Mouse (Mus musculus) neural tube, embryonic 14.5 days (tissue): ENCODE results near the gene 2410004B18Rik. TPM values are rescaled to one million over a fixed set of nuclear protein-coding genes. Genes with fewer than 3 reads are reported as not detected.
A peak's percentile ranks its signal among the peaks of the same experiment; 100 is the strongest.

ENCODE experiments used
- ATAC-seq: fragments of 200-750 bp; cut with Nextera tagmentation; 2 replicates; pipeline ENCODE4 v1.8.0; 2017; ENCODE audit warnings: low read depth, mild to moderate bottlenecking, moderate TSS enrichment, moderate library complexity
- H3K27ac ChIP-seq: fragments of 300-500 bp; sonication (generic); 2 replicates; pipeline ENCODE4 v1.5.1; 2014; ENCODE audit warnings: low read depth, mild to moderate bottlenecking, control low read depth, low read length, moderate library complexity, mixed read lengths
- H3K27me3 ChIP-seq: fragments of 300-500 bp; sonication (generic); 2 replicates; pipeline ENCODE4 v1.6.1; 2014; ENCODE audit warnings: low read length; ENCODE audit not compliant: control insufficient read depth, insufficient read depth
- H3K36me3 ChIP-seq: fragments of 300-500 bp; sonication (generic); 2 replicates; pipeline ENCODE4 v1.6.1; 2014; ENCODE audit warnings: low read length, mixed read lengths; ENCODE audit not compliant: control insufficient read depth, insufficient read depth
- H3K4me1 ChIP-seq: fragments of 300-500 bp; sonication (generic); 2 replicates; pipeline ENCODE4 v1.6.1; 2014; ENCODE audit warnings: low read length; ENCODE audit not compliant: control insufficient read depth, insufficient read depth
- H3K4me2 ChIP-seq: fragments of 300-500 bp; sonication (generic); 2 replicates; pipeline ENCODE4 v1.6.1; 2014; ENCODE audit warnings: mild to moderate bottlenecking, low read depth, low read length, control low read depth
- H3K4me3 ChIP-seq: fragments of 300-500 bp; sonication (generic); 2 replicates; pipeline ENCODE4 v1.5.1; 2014; ENCODE audit warnings: low read depth, low read length, control low read depth, mixed read lengths
- H3K9ac ChIP-seq: fragments of 300-500 bp; sonication (generic); replicated peaks from 2 replicates; pipeline ENCODE4 v1.6.1; 2014; ENCODE audit warnings: low read depth, mild to moderate bottlenecking, control low read depth, low read length, mixed read lengths
- H3K9me3 ChIP-seq: fragments of 300-500 bp; sonication (generic); 2 replicates; pipeline ENCODE4 v1.6.1; 2016; ENCODE audit warnings: low read length; ENCODE audit not compliant: control insufficient read depth
- WGBS: fragments of 180-500 bp; shearing (Covaris S2); extraction: QIAGEN DNeasy Blood & Tissue Kit; methylation state at CpG from one replicate; pipeline ENCODE4 v1.1.7; 2014; 5-methylcytosine and 5-hydroxymethylcytosine counted together
- polyA plus RNA-seq: library from polyadenylated mRNA; unstranded; fragments of >200 nt; fragmentation: Nextera tagmentation; extraction: Ambion mirVana; gene quantifications from 2 replicates; pipeline ENCODE4 v1.2.1, GENCODE M21; 2014

2410004B18Rik gene
- polyA plus RNA-seq, 1 experiment from 2014 or later: 78.1 TPM

DNA sequence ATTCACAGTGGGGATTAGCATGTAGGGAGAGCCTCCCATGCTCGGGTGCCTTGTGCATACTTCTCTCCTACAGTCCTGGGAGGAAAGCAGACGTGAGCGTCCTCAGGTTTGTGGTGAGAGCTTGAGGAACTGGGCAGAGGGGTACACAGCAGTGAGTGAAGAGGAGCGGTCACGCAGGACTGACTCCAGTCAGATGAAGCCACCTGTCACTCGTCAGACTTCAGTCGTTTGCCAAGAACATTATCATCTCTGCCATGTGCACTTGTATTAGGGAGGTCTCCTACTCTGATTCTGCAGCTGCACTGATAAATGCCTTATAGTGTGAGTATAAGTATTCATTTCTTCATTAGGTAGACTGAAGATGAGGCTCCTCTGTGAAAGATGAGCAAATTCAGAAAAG lies 6.5 kb downstream of the 2410004B18Rik start:
- WGBS: 89% methylated on average over 7 of the region's 7 CpGs
- Histone ChIP-seq H3K27ac (no peak overlapping the region), H3K9me3 (no peaks in the 10 kb centered on the region), H3K4me3 (no peak overlapping the region), H3K27me3 (no peaks in the 10 kb centered on the region), H3K9ac (no peak overlapping the region), H3K36me3 (peaks cover 10% of the 10 kb centered on the region), H3K4me2 (no peak overlapping the region), H3K4me1 (peaks cover 7% of the 10 kb centered on the region)
- ATAC-seq: peak; percentile 7; the same call in 1 of the 2 replicates

DNA sequence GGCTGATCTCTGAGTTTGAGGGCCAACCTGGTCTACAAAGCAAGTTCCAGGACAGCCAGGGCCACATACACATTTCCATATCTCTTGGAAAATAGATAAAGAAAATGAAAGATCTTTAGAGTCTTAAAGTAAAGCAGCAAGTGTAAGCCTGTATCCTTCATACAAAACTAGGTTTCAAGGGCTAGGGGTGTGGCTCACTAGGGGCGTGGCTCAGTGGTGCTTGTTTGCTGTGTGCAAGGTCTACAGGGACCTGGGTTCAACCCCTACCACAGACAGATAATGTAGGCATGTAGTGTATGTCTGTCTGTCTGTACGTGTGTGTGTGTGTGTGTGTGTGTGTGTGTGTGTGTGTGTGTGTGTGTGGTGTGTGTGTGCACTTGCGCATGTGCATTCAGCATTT lies 8.1 kb downstream of the 2410004B18Rik start:
- H3K4me3 ChIP-seq: no peak overlapping the region
- H3K4me1 ChIP-seq: no peaks in the 10 kb centered on the region
- 90% methylated on average over 3 of the region's 3 CpGs for WGBS
- H3K27ac ChIP-seq: no peak overlapping the region
- H3K36me3 ChIP-seq: peaks cover 10% of the 10 kb centered on the region
- no peak for ATAC-seq
- H3K4me2 ChIP-seq: no peak overlapping the region
- no peaks in the 10 kb centered on the region for H3K27me3 ChIP-seq
- H3K9me3 ChIP-seq: no peaks in the 10 kb centered on the region
- H3K9ac ChIP-seq: no peak overlapping the region

DNA sequence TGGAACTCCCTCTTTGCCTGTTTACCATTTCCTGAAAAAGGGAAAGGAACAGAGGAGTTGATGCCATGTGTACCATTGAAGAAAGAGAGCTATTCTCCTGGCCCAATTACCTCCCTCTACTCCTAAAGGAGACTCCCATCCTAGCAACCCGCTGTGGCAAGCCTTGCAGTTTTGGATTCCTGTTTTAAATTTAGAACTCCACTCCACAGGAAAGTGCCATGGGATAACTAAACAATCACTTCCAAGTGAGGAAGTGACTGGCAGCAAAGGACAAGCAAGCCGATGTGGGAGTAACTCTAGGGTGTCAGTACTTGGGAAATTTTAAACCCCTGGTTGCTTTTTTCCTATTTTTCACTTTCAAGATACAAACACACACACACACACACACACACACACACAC lies 8.8 kb downstream of the 2410004B18Rik start:
- ATAC-seq: no peak
- no peak overlapping the region for H3K9ac ChIP-seq
- 73% methylated on average over 2 of the region's 2 CpGs for WGBS
- no peaks in the 10 kb centered on the region for H3K27me3 ChIP-seq
- peaks cover 10% of the 10 kb centered on the region for H3K36me3 ChIP-seq
- H3K27ac ChIP-seq: no peak overlapping the region
- no peak overlapping the region for H3K4me2 ChIP-seq
- H3K9me3 ChIP-seq: no peaks in the 10 kb centered on the region
- no peak overlapping the region for H3K4me3 ChIP-seq
- H3K4me1 ChIP-seq: no peaks in the 10 kb centered on the region

DNA sequence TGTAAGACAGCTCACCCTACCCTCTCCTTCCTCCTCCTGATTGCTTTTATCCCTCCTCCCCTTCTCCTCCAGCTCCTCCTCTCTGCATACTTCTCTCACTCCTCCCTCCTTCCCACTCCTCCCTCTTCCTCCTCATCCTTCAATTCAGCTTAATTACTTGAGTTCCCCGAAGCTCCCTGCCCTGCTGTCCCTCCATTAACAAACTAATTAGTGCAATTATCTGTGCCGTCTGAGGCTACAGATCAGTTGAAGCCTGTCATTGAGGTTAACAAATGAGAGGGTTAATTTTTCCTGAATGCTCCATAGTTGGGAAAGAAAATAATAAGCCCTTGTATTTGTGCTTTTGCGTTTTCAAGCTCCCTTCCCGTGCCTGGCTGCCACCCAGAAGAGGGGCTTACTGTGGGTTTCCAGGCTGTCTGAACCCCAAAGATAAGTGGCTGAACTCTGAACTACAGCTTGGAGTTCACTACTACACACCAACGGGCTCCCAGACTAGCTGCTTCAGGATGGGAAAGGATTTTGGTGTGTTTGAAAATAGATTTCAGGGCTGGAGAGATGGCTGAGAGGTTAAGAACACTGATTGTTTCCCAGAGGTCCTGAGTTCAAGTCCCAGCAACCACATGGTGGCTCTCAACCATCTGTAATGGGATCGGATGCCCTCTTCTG lies 9.9 kb downstream of the 2410004B18Rik start:
- H3K9ac ChIP-seq: no peak overlapping the region
- H3K4me3 ChIP-seq: no peak overlapping the region
- no peaks in the 10 kb centered on the region for H3K4me1 ChIP-seq
- WGBS: 25% methylated on average over 6 of the region's 6 CpGs
- ATAC-seq: no peak
- H3K27ac ChIP-seq: no peak overlapping the region
- no peak overlapping the region for H3K4me2 ChIP-seq
- H3K27me3 ChIP-seq: no peaks in the 10 kb centered on the region
- no peaks in the 10 kb centered on the region for H3K9me3 ChIP-seq
- H3K36me3 ChIP-seq: peaks cover 10% of the 10 kb centered on the region

DNA sequence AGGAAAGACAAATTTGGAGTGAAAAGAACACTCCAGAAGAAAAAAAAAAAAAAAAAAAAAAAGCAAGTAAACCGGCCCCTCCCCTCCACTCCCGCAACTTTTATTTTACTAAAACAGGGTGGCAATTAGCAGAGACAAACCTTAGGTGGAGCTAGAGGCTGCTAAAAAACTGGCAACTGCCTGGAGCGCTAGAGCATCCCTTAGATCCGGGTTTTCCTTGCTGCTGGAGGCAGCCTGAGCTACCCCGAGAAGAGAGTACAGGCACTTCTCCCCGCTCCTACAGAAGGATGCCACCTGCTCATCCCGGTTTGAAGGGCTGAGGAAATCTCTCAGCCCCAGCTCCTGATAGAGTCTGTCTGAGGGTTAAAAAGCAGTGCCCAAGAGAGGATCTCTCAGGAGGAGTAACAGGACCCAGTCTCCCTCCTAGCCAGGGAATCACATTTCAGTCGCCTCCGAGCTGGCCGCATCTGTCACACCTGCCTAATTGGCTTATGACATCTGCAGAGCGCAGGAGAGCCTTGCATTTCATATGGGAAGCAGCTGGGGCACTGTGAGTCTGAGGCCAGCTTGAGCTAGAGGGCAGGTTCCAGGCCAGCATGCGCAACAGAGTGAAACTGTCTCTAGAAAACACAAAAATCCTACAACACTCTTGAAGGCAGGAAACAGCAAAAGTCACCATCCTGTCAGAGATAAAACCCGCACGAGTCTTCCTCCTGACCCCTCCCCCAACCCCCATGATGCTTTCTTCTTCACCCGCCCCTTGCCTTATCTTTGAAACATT lies 12.4 kb downstream of the 2410004B18Rik start:
- H3K4me1 ChIP-seq: no peaks in the 10 kb centered on the region
- WGBS: 8% methylated on average over 15 of the region's 15 CpGs
- no peak overlapping the region for H3K27ac ChIP-seq
- no peaks in the 10 kb centered on the region for H3K36me3 ChIP-seq
- H3K9me3 ChIP-seq: no peaks in the 10 kb centered on the region
- no peak overlapping the region for H3K4me3 ChIP-seq
- peak; percentile 91 for ATAC-seq
- H3K4me2 ChIP-seq: peak overlapping the region; percentile 17; the same call in 1 of the 2 replicates
- H3K9ac ChIP-seq: no peak overlapping the region
- H3K27me3 ChIP-seq: no peaks in the 10 kb centered on the region

DNA sequence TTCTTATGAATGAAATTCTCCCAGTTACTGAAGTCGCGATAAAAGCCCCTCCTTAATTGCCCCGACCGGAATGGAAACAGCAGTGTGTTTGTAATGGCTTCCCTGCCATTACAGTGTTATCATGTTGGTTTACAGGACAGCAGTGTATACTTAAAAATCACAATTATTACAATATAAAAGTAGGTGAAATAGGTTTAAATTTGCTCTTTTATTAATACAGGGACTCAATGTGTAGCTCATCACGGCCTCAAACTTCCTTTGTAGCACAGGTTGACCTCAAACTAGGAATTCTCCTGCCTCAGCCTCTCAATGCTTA lies 13.0 kb downstream of the 2410004B18Rik start:
- Histone ChIP-seq H3K4me1 (no peaks in the 10 kb centered on the region), H3K9ac (no peak overlapping the region), H3K27ac (no peak overlapping the region), H3K36me3 (no peaks in the 10 kb centered on the region), H3K4me3 (no peak overlapping the region), H3K9me3 (no peaks in the 10 kb centered on the region), H3K27me3 (no peaks in the 10 kb centered on the region), H3K4me2 (no peak overlapping the region)
- WGBS: 49% methylated on average over 5 of the region's 5 CpGs
- ATAC-seq: no peak

DNA sequence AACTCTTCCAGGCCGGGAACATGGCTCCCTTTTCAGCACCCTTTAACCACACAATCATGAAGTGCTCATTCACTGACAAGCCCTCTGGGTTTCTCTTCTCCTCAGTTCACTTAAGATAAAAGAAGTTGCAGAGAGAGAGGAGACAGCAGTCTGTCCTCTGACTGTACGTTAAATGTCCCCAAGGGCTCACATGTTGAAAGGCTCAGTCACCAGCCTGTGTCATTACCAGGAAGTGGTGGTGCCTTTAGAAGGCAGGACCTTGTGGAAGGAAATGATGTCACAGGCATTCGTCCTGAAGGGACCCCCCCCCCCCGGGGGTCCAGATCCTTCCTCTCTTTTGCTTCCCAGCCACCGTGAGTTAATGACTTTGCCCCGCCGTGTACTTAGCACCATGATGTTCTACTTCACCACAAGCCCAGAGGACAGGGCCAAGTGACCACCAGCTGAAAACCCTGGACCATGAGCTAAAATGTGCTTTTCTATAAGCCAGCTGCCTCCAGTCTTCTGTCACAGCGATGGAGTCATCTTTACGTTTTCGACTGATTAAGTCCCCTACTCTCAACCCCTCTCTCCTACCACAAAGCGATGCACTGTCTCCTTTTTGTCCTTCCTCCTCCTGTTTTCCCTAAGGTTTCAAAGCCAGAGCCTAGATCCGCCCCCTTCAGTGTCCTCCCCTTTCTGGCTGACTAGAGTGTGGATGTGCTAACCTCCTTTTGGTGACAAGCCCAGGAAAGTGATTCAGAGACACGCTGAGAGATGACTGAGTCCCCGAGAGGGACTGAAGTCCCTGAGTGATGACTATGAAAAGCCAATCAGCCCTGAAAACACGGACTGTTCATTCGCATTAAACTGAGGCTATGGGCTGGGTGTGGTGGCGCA lies 13.7 kb downstream of the 2410004B18Rik start:
- ATAC-seq: 0 out of 2 replicates have a peak, but pooled peaks have one; percentile 8
- H3K4me1 ChIP-seq: no peaks in the 10 kb centered on the region
- H3K4me2 ChIP-seq: no peak overlapping the region
- no peak overlapping the region for H3K27ac ChIP-seq
- no peaks in the 10 kb centered on the region for H3K27me3 ChIP-seq
- H3K9ac ChIP-seq: no peak overlapping the region
- H3K9me3 ChIP-seq: no peaks in the 10 kb centered on the region
- no peaks in the 10 kb centered on the region for H3K36me3 ChIP-seq
- WGBS: 72% methylated on average over 17 of the region's 17 CpGs
- no peak overlapping the region for H3K4me3 ChIP-seq

DNA sequence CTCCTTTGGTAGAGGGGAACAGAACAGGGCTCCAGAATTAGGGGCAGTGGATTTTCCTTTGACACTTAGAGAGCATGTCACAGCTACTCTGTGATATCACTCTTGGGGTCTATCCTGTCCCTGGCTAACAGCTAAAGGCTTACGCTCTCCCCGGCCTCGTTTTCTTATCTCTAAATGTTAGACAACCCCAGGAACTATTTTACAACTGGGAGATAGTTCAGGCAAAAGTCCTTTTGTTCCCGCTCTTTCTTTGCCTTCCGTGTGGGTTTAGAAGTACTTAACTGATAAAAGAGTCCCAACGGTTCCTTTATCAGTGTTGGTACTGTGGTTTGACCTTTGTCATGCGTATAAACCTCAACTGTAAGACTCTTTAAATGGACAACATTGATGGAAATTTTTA lies 15.1 kb downstream of the 2410004B18Rik start:
- Histone ChIP-seq H3K4me2 (no peak overlapping the region), H3K4me3 (no peak overlapping the region), H3K36me3 (no peaks in the 10 kb centered on the region), H3K9me3 (no peaks in the 10 kb centered on the region), H3K9ac (no peak overlapping the region), H3K27me3 (no peaks in the 10 kb centered on the region), H3K27ac (no peak overlapping the region), H3K4me1 (no peaks in the 10 kb centered on the region)
- ATAC-seq: no peak
- 87% methylated on average over 7 of the region's 7 CpGs for WGBS

DNA sequence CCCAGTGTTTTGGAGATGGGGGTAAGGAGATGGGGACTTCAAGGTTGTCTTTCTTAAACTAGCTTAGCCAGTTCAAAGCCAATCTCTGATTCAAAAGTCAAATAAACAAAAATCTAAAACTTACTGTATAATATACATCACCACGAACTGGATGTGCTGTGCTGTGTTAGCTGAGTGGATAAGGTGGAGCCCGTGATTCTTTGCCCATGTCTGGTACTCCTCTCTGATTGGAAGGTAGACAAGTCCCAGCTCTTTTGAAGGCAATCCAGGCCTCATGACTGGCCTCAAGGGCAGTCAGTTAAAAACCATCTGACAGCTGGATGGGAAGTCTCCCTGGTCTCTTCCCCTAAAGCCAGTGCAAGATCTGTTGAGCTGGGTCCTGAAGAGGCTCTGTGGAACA lies 15.6 kb downstream of the 2410004B18Rik start:
- ATAC-seq: no peak
- no peaks in the 10 kb centered on the region for H3K9me3 ChIP-seq
- whole genome bisulfite sequencing: 91% methylated on average over 2 of the region's 2 CpGs
- no peaks in the 10 kb centered on the region for H3K27me3 ChIP-seq
- H3K4me3 ChIP-seq: no peak overlapping the region
- no peaks in the 10 kb centered on the region for H3K36me3 ChIP-seq
- no peak overlapping the region for H3K27ac ChIP-seq
- H3K4me2 ChIP-seq: no peak overlapping the region
- H3K4me1 ChIP-seq: no peaks in the 10 kb centered on the region
- no peak overlapping the region for H3K9ac ChIP-seq
